Mouse (Mus musculus): ENCODE data around the gene Cln5. TPM values are rescaled to one million over a fixed set of nuclear protein-coding genes. Genes with fewer than 3 reads are reported as not detected.

Cln5 gene
- polyA plus RNA-seq, 1 experiment from 2014 or later = 32.7 TPM

DNA sequence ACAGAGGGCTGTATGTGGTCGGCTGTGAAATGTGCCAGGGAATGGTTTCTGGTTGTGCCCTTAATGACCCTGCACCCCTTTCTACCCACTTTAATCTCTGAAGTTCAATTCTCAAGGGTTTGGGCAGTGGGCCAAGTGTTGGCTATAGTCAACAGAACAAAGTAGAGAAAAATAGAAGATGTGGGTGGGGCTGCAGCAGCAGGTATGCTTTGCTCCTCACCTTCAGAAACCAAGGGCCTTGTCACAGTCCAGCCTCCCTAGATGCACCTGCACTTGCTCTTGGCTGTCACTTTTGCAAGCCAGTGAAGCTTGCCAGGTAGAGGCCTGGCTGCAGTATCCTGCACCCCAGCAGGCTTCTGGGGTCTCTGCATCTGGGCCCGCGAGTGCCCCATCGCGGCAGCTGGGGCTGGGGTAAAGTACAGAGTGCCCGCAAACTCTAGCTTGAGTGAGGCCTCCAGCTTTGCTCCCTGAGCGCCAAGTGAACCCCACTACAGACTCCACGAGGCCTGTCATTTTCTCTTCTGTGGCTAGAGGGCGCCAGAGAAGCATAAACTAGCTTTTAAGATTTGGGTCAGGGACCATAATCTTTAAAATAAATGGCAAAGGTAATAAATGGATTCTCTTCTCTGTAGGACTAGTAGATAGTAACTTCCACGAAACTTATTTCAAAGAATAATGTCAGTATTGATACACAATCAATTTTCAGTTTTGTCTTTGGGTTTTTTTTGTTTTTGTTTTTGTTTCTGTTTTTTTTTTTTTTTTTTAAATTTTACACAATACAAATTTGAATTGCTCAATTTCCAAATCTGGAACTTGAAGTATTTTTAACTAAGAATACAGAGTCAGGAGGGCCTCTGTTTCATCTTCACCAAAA, 4.5 kb upstream of the Cln5 start:
- H3K4me2 ChIP-seq (ENCODE audit: low read length) = no peak overlapping the region
- H3K4me1 ChIP-seq (replicated peaks; ENCODE audit: insufficient read depth, low read length) = no peaks in the 10 kb centered on the region
- DNase-seq (ENCODE audit: low spot score) = peak; percentile 63
- no peaks in the 10 kb centered on the region for H3K9me3 ChIP-seq (replicated peaks; ENCODE audit: low read length)
- no peaks in the 10 kb centered on the region for H3K36me3 ChIP-seq (ENCODE audit: insufficient read depth, low read length)
- WGBS = 17% methylated on average over 10 of the region's 10 CpGs
- ATAC-seq (replicated peaks; ENCODE audit: low FRiP score, low read depth) = no peak
- TF ChIP-seq CTCF (IDR thresholded peaks at IDR 0.05; ENCODE audit: low read depth) = peak; percentile 74
- no peak overlapping the region for H3K9ac ChIP-seq (ENCODE audit: low read depth, low read length)
- no peaks in the 10 kb centered on the region for H3K27me3 ChIP-seq (ENCODE audit: insufficient read depth, low read length)
- H3K27ac ChIP-seq = no peak overlapping the region
- no peak overlapping the region for H3K4me3 ChIP-seq (replicated peaks; ENCODE audit: low read depth, low read length)

DNA sequence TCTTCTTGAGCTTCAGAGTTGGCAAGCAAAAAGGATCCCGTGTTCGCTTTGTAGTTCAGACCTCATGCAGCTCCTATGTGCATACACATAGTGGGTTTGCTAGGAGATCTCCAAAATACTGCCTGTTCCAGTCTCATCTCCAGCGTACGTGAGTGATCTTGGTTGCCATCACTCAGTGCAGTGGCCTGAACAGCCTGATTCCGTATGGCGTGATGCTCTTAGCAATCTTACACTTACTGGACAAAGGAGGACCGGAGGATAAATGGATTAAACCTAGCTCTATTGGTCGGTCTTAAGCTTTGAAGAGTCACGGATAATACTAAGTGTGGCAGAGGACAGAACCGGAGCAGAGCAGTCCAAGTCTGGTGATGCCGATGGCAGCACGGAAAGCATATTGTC, 552 bp upstream of the Cln5 start:
- WGBS = 12% methylated on average over 12 of the region's 12 CpGs
- Histone ChIP-seq H3K4me3 (replicated peaks; ENCODE audit: low read depth, low read length) (peak overlapping the region; percentile 70), H3K27me3 (ENCODE audit: insufficient read depth, low read length) (no peaks in the 10 kb centered on the region), H3K4me2 (ENCODE audit: low read length) (peak overlapping the region; percentile 77), H3K27ac (peak overlapping the region; percentile 89), H3K4me1 (replicated peaks; ENCODE audit: insufficient read depth, low read length) (no peaks in the 10 kb centered on the region), H3K9ac (ENCODE audit: low read depth, low read length) (0 out of 2 replicates have a peak overlapping the region, but pooled peaks have one; percentile 46), H3K9me3 (replicated peaks; ENCODE audit: low read length) (no peaks in the 10 kb centered on the region), H3K36me3 (ENCODE audit: insufficient read depth, low read length) (peaks cover 11% of the 10 kb centered on the region; the same call in 1 of the 2 replicates)
- no peak for TF ChIP-seq CTCF (IDR thresholded peaks at IDR 0.05; ENCODE audit: low read depth)
- ATAC-seq (replicated peaks; ENCODE audit: low FRiP score, low read depth) (no peak; the same call in 1 of the 2 replicates), DNase-seq (ENCODE audit: low spot score) (no peak)

DNA sequence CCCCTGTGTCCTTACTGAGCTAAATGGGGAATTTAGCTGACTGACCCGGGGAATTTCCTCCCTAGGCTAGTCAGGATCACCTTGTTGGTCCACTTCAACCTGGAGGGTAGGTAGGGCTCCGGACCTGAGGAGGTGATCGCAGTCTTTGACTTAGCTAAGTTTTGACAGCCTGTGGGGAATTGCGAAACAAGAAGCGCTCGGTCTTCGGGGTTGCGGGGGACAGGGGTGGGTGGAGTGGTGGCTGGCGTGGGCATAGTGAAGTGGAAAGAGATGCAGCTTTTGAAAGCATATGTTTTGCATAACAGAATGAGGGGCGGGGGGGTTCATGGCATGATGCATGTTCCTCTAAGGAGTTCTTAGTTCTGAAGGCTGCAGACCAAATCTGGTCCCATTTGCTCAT, 774 bp downstream of the Cln5 start:
- no peak for TF ChIP-seq CTCF (IDR thresholded peaks at IDR 0.05; ENCODE audit: low read depth)
- no peaks in the 10 kb centered on the region for H3K27me3 ChIP-seq (ENCODE audit: insufficient read depth, low read length)
- no peaks in the 10 kb centered on the region for H3K9me3 ChIP-seq (replicated peaks; ENCODE audit: low read length)
- H3K27ac ChIP-seq = peak overlapping the region; percentile 89
- peak overlapping the region; percentile 74 for H3K9ac ChIP-seq (ENCODE audit: low read depth, low read length)
- 3% methylated on average over 10 of the region's 10 CpGs for WGBS
- peaks cover 17% of the 10 kb centered on the region; the same call in 1 of the 2 replicates for H3K36me3 ChIP-seq (ENCODE audit: insufficient read depth, low read length)
- H3K4me2 ChIP-seq (ENCODE audit: low read length) = peak overlapping the region; percentile 77
- DNase-seq (ENCODE audit: low spot score) (no peak), ATAC-seq (replicated peaks; ENCODE audit: low FRiP score, low read depth) (no peak)
- H3K4me1 ChIP-seq (replicated peaks; ENCODE audit: insufficient read depth, low read length) = no peaks in the 10 kb centered on the region
- peak overlapping the region; percentile 70 for H3K4me3 ChIP-seq (replicated peaks; ENCODE audit: low read depth, low read length)

DNA sequence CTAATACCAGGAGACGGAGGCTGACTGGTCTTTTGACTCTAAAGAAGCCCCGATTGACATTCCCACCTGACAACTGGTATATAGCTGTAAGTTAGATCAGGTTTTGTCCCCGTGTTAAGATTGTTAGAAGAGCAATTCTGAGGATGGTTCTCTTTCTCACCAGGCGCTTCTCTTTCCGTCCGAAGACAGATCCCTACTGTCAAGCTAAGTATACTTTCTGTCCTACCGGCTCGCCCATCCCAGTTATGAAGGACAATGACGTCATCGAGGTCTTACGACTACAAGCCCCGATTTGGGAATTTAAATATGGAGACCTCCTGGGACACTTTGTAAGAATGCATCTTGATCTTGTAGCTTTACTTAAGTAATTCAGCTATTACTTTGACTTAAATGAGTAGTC, 1.5 kb downstream of the Cln5 start:
- ATAC-seq (replicated peaks; ENCODE audit: low FRiP score, low read depth) = no peak
- no peaks in the 10 kb centered on the region for H3K9me3 ChIP-seq (replicated peaks; ENCODE audit: low read length)
- H3K4me3 ChIP-seq (replicated peaks; ENCODE audit: low read depth, low read length) = no peak overlapping the region
- peaks cover 17% of the 10 kb centered on the region; the same call in 1 of the 2 replicates for H3K36me3 ChIP-seq (ENCODE audit: insufficient read depth, low read length)
- H3K27me3 ChIP-seq (ENCODE audit: insufficient read depth, low read length) = no peaks in the 10 kb centered on the region
- DNase-seq (ENCODE audit: low spot score) = no peak
- H3K27ac ChIP-seq = no peak overlapping the region
- no peaks in the 10 kb centered on the region for H3K4me1 ChIP-seq (replicated peaks; ENCODE audit: insufficient read depth, low read length)
- TF ChIP-seq CTCF (IDR thresholded peaks at IDR 0.05; ENCODE audit: low read depth) = no peak
- no peak overlapping the region for H3K9ac ChIP-seq (ENCODE audit: low read depth, low read length)
- H3K4me2 ChIP-seq (ENCODE audit: low read length) = 0 out of 2 replicates have a peak overlapping the region, but pooled peaks have one; percentile 77
- WGBS = 91% methylated on average over 12 of the region's 12 CpGs

DNA sequence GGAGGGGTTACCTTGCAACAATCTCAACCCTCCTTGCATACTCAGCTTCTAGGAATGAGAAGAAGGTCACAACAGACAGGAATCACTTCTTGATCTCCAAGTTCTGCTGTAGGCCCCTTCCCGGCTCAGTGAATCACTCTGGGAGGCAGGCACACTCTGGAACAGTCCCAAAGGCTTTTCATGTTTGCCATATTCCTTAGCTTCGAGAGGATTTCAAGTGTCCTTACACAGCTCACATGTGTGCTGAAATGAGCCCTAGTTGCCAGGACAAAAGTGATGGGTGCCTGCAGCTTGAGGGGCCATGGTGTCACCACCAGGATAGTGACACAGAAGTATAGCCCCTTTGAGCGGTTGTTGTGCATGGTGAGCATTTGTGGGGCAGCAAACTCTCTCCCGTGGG, 2.7 kb downstream of the Cln5 start:
- Histone ChIP-seq H3K4me1 (replicated peaks; ENCODE audit: insufficient read depth, low read length) (no peaks in the 10 kb centered on the region), H3K36me3 (ENCODE audit: insufficient read depth, low read length) (peaks cover 23% of the 10 kb centered on the region; the same call in 1 of the 2 replicates), H3K4me3 (replicated peaks; ENCODE audit: low read depth, low read length) (no peak overlapping the region), H3K9ac (ENCODE audit: low read depth, low read length) (no peak overlapping the region), H3K27ac (no peak overlapping the region), H3K4me2 (ENCODE audit: low read length) (no peak overlapping the region), H3K27me3 (ENCODE audit: insufficient read depth, low read length) (no peaks in the 10 kb centered on the region), H3K9me3 (replicated peaks; ENCODE audit: low read length) (no peaks in the 10 kb centered on the region)
- 90% methylated on average over 4 of the region's 4 CpGs for WGBS
- TF ChIP-seq CTCF (IDR thresholded peaks at IDR 0.05; ENCODE audit: low read depth) = no peak
- no peak for DNase-seq (ENCODE audit: low spot score)
- ATAC-seq (replicated peaks; ENCODE audit: low FRiP score, low read depth) = no peak

DNA sequence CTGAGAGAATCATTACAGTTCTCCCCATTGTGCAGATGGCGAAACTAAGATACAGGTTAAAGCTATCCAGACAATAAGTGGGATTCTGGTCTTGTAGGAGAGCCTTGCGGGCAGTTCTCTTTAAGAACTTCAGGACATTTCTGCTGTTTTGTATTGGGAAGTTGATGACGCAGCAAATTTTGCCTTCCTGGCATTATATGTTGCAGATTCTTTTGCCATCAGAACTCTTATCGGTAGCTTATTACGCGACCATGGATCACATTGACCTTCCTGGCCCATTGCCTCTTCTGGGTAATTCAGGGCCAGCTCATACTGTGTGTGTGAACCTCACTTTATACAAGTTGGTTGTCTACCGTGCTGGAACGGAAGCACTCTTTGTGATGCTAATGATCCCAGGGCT, 3.8 kb downstream of the Cln5 start:
- Histone ChIP-seq H3K9ac (ENCODE audit: low read depth, low read length) (no peak overlapping the region), H3K4me1 (replicated peaks; ENCODE audit: insufficient read depth, low read length) (no peaks in the 10 kb centered on the region), H3K9me3 (replicated peaks; ENCODE audit: low read length) (no peaks in the 10 kb centered on the region), H3K36me3 (ENCODE audit: insufficient read depth, low read length) (peaks cover 27% of the 10 kb centered on the region; the same call in 1 of the 2 replicates), H3K27me3 (ENCODE audit: insufficient read depth, low read length) (no peaks in the 10 kb centered on the region), H3K27ac (no peak overlapping the region), H3K4me3 (replicated peaks; ENCODE audit: low read depth, low read length) (no peak overlapping the region), H3K4me2 (ENCODE audit: low read length) (no peak overlapping the region)
- DNase-seq (ENCODE audit: low spot score) (no peak), ATAC-seq (replicated peaks; ENCODE audit: low FRiP score, low read depth) (no peak)
- TF ChIP-seq CTCF (IDR thresholded peaks at IDR 0.05; ENCODE audit: low read depth) = no peak
- WGBS = 94% methylated on average over 8 of the region's 8 CpGs

Data from kidney, postnatal 0 days (tissue).